In the genomic region with DNA sequence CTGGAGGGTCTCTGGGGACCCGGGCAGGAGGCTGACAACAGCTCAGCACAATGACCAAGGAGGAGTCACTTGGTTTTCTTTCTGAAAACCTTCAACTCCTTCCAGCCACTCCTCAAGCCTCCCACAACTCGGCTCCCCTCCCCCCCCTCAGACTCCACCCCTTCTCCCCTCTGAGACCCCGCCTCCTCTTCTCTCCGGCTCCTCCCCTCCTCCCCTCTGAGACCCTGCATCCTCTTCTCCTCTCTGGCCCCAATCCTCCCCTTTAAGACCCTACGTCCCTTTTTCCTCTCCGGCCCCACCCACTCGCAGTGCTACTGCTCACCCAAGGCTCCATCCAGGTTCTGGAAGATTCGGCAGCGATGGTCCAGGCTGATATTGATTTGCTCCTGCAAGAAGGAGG, we compare ENCODE assay signal across 15 mouse cellular contexts. TPM values are rescaled to one million over a fixed set of nuclear protein-coding genes. Genes with fewer than 3 reads are reported as not detected.
DNase-seq lines count a peak whose midpoint lies in the region; ATAC-seq and TF ChIP-seq lines count a peak whose summit lies in the region.
"Had no signal": no experiment of that assay in that cellular context is flagged by ENCODE, and none has a peak within 500 bp of the region (broad histone marks: within the 10 kb centered on the region; RNA-seq: fewer than 3 reads in every experiment).

No protein-coding gene starts in this region.

- intact Hi-C loops in left cerebral cortex, postnatal 4 days (cut with DNase I) = no loop called here

- no peaks in the 10 kb centered on the region for H3K36me3 ChIP-seq in forebrain, postnatal 0 days (ENCODE audit: insufficient read depth)
- no peaks in the 10 kb centered on the region for H3K36me3 ChIP-seq in forebrain, embryonic 13.5 days (ENCODE audit: poor library complexity, severe bottlenecking)
- H3K36me3 ChIP-seq in kidney, embryonic 16.5 days (ENCODE audit: insufficient read depth, low read length) = peaks cover 13% of the 10 kb centered on the region; the same call in 1 of the 2 replicates
- peaks cover 30% of the 10 kb centered on the region for H3K36me3 ChIP-seq in liver, embryonic 12.5 days
- H3K36me3 ChIP-seq: hindbrain, embryonic 15.5 days had no signal

- H3K9ac ChIP-seq in forebrain, postnatal 0 days = no peak overlapping the region
- H3K9ac ChIP-seq in forebrain, embryonic 13.5 days = no peak overlapping the region
- H3K9ac ChIP-seq in kidney, embryonic 16.5 days (replicated peaks; ENCODE audit: low read length) = no peak overlapping the region
- no peak overlapping the region for H3K9ac ChIP-seq in liver, embryonic 12.5 days
- H3K9ac ChIP-seq: embryonic facial prominence, embryonic 12.5 days; hindbrain, embryonic 15.5 days had no signal

- no peak for ATAC-seq in forebrain, postnatal 0 days
- no peak for ATAC-seq in forebrain, embryonic 13.5 days
- no peak; the same call in 1 of the 2 replicates for ATAC-seq in kidney, embryonic 16.5 days (ENCODE audit: low FRiP score, low TSS enrichment)
- no peak for ATAC-seq in liver, embryonic 12.5 days

- H3K4me2 ChIP-seq in forebrain, postnatal 0 days (ENCODE audit: low read depth) = no peak overlapping the region
- H3K4me2 ChIP-seq in forebrain, embryonic 13.5 days = no peak overlapping the region
- no peak overlapping the region for H3K4me2 ChIP-seq in kidney, embryonic 16.5 days (replicated peaks; ENCODE audit: low read depth, low read length)
- H3K4me2 ChIP-seq in liver, embryonic 12.5 days = peak overlapping the region; percentile 17; the same call in 1 of the 2 replicates
- H3K4me2 ChIP-seq: embryonic facial prominence, embryonic 12.5 days; hindbrain, embryonic 15.5 days had no signal

- TF ChIP-seq CTCF in forebrain, postnatal 0 days (IDR thresholded peaks at IDR 0.05; ENCODE audit: low read depth) = no peak

- WGBS in forebrain, postnatal 0 days = 14% methylated on average over 9 of the region's 9 CpGs
- 10% methylated on average over 9 of the region's 9 CpGs for WGBS in forebrain, embryonic 13.5 days
- 17% methylated on average over 9 of the region's 9 CpGs for WGBS in kidney, embryonic 16.5 days
- 12% methylated on average over 9 of the region's 9 CpGs for WGBS in liver, embryonic 12.5 days (ENCODE audit: insufficient replicate concordance)

- no peaks in the 10 kb centered on the region for H3K27me3 ChIP-seq in forebrain, postnatal 0 days (ENCODE audit: insufficient read depth, low read length)
- H3K27me3 ChIP-seq in forebrain, embryonic 13.5 days = no peaks in the 10 kb centered on the region
- no peaks in the 10 kb centered on the region for H3K27me3 ChIP-seq in kidney, embryonic 16.5 days (ENCODE audit: insufficient read depth, low read length)
- H3K27me3 ChIP-seq in liver, embryonic 12.5 days (replicated peaks) = no peaks in the 10 kb centered on the region
- H3K27me3 ChIP-seq: embryonic facial prominence, embryonic 12.5 days; hindbrain, embryonic 15.5 days had no signal

- DNase-seq in forebrain, postnatal 0 days = no peak
- DNase-seq in kidney, postnatal 4 days = peak; percentile 44 to 63
- no peak for DNase-seq in cerebellum, adult 11 months
- no peak for DNase-seq in left cerebral cortex, postnatal 4 days
- DNase-seq: cerebellum, adult 9-10 months; lung, adult 2 months; right cerebral cortex, adult 18-20 months had no signal

- no peaks in the 10 kb centered on the region for H3K9me3 ChIP-seq in forebrain, postnatal 0 days (ENCODE audit: low read length)
- no peaks in the 10 kb centered on the region for H3K9me3 ChIP-seq in forebrain, embryonic 13.5 days (replicated peaks)
- H3K9me3 ChIP-seq in kidney, embryonic 16.5 days (ENCODE audit: low read length) = no peaks in the 10 kb centered on the region
- no peaks in the 10 kb centered on the region for H3K9me3 ChIP-seq in liver, embryonic 12.5 days (replicated peaks)
- H3K9me3 ChIP-seq: embryonic facial prominence, embryonic 12.5 days; hindbrain, embryonic 15.5 days had no signal

- peak overlapping the region; percentile 35 for H3K27ac ChIP-seq in forebrain, postnatal 0 days (ENCODE audit: low read depth, low read length)
- H3K27ac ChIP-seq in forebrain, embryonic 13.5 days = no peak overlapping the region
- no peak overlapping the region for H3K27ac ChIP-seq in kidney, embryonic 16.5 days (ENCODE audit: low read length)
- H3K27ac ChIP-seq in brown adipose tissue, adult 24 weeks (replicated peaks; ENCODE audit: low read depth, low read length) = peak overlapping the region; percentile 61; the same call in 1 of the 2 replicates
- H3K27ac ChIP-seq in liver, embryonic 12.5 days = no peak overlapping the region
- H3K27ac ChIP-seq: embryonic facial prominence, embryonic 12.5 days; hindbrain, embryonic 15.5 days had no signal

- H3K4me3 ChIP-seq in forebrain, postnatal 0 days (ENCODE audit: low read depth, low read length) = peak overlapping the region; percentile 3; the same call in 1 of the 2 replicates
- no peak overlapping the region for H3K4me3 ChIP-seq in forebrain, embryonic 13.5 days
- no peak overlapping the region for H3K4me3 ChIP-seq in kidney, embryonic 16.5 days (ENCODE audit: low read length)
- no peak overlapping the region for H3K4me3 ChIP-seq in brown adipose tissue, adult 24 weeks (ENCODE audit: insufficient read depth, low read depth, low read length)
- H3K4me3 ChIP-seq in liver, embryonic 12.5 days = no peak overlapping the region
- H3K4me3 ChIP-seq: embryonic facial prominence, embryonic 12.5 days; hindbrain, embryonic 15.5 days had no signal

- no peaks in the 10 kb centered on the region for H3K4me1 ChIP-seq in forebrain, postnatal 0 days (ENCODE audit: insufficient read depth)
- no peaks in the 10 kb centered on the region for H3K4me1 ChIP-seq in forebrain, embryonic 13.5 days
- peaks cover 15% of the 10 kb centered on the region for H3K4me1 ChIP-seq in kidney, embryonic 16.5 days (ENCODE audit: insufficient read depth, low read length)
- H3K4me1 ChIP-seq in brown adipose tissue, adult 24 weeks (ENCODE audit: control insufficient read depth, insufficient read depth, insufficient read length, low read length) = peaks cover 3% of the 10 kb centered on the region
- peaks cover 10% of the 10 kb centered on the region for H3K4me1 ChIP-seq in liver, embryonic 12.5 days
- H3K4me1 ChIP-seq: hindbrain, embryonic 15.5 days had no signal

RNA-seq across cellular contexts. Expression of gene Plod1, which starts 8.4 kb away (rescaled TPM):
- 13.5 and 18.8 TPM in 2 replicates for total RNA-seq in forebrain, postnatal 0 days (2014; rRNA removed)
- polyA plus RNA-seq in forebrain, postnatal 0 days (2015; fragmentation: Nextera tagmentation; extraction: Ambion mirVana) = 17.3 and 17.9 TPM in 2 replicates
- 14.0 and 15.0 TPM in 2 replicates for polyA plus RNA-seq in forebrain, embryonic 13.5 days (2015; fragmentation: Nextera tagmentation; extraction: Ambion mirVana)
- 58.6 and 61.5 TPM in 2 replicates for polyA plus RNA-seq in kidney, embryonic 16.5 days (2015; fragmentation: Nextera tagmentation; extraction: Ambion mirVana)
- polyA plus RNA-seq in brown adipose tissue, adult 24 weeks (2012; ENCODE audit: insufficient read depth, insufficient read length, missing spikeins) = 24.8 and 28.6 TPM in 2 replicates
- 26.4 TPM in 2 replicates for polyA plus RNA-seq in liver, embryonic 12.5 days (2016; fragmentation: Nextera tagmentation; extraction: Ambion mirVana)
- total RNA-seq in left cerebral cortex, postnatal 4 days (2021) = 10 to 100 TPM; 15.2 to 16.0 TPM

RNA-seq across cellular contexts. Expression of gene 2510039O18Rik, which starts 12.6 kb away (rescaled TPM):
- total RNA-seq in forebrain, postnatal 0 days (2014; rRNA removed) = 43.4 and 57.7 TPM in 2 replicates
- 12.0 and 12.8 TPM in 2 replicates for polyA plus RNA-seq in forebrain, postnatal 0 days (2015; fragmentation: Nextera tagmentation; extraction: Ambion mirVana)
- polyA plus RNA-seq in forebrain, embryonic 13.5 days (2015; fragmentation: Nextera tagmentation; extraction: Ambion mirVana) = 9.0 and 10.2 TPM in 2 replicates
- 10.4 and 13.9 TPM in 2 replicates for polyA plus RNA-seq in kidney, embryonic 16.5 days (2015; fragmentation: Nextera tagmentation; extraction: Ambion mirVana)
- polyA plus RNA-seq in brown adipose tissue, adult 24 weeks (2012; ENCODE audit: insufficient read depth, insufficient read length, missing spikeins) = 18.7 and 19.7 TPM in 2 replicates
- polyA plus RNA-seq in liver, embryonic 12.5 days (2016; fragmentation: Nextera tagmentation; extraction: Ambion mirVana) = 19.1 and 21.0 TPM in 2 replicates
- 10 to 100 TPM; 31.0 to 31.7 TPM for total RNA-seq in left cerebral cortex, postnatal 4 days (2021)

RNA-seq across cellular contexts. Expression of gene Mfn2, which starts 23.6 kb away (rescaled TPM):
- 57.8 and 69.9 TPM in 2 replicates for total RNA-seq in forebrain, postnatal 0 days (2014; rRNA removed)
- polyA plus RNA-seq in forebrain, postnatal 0 days (2015; fragmentation: Nextera tagmentation; extraction: Ambion mirVana) = 59.4 and 83.3 TPM in 2 replicates
- polyA plus RNA-seq in forebrain, embryonic 13.5 days (2015; fragmentation: Nextera tagmentation; extraction: Ambion mirVana) = 52.4 and 61.8 TPM in 2 replicates
- polyA plus RNA-seq in kidney, embryonic 16.5 days (2015; fragmentation: Nextera tagmentation; extraction: Ambion mirVana) = 45.4 and 47.1 TPM in 2 replicates
- polyA plus RNA-seq in brown adipose tissue, adult 24 weeks (2012; ENCODE audit: insufficient read depth, insufficient read length, missing spikeins) = 156 and 170 TPM in 2 replicates
- 25.4 and 27.1 TPM in 2 replicates for polyA plus RNA-seq in liver, embryonic 12.5 days (2016; fragmentation: Nextera tagmentation; extraction: Ambion mirVana)
- total RNA-seq in left cerebral cortex, postnatal 4 days (2021) = 100 to 1,000 TPM; 134 to 155 TPM

RNA-seq across cellular contexts. Expression of gene Nppb, which starts 57.5 kb away (rescaled TPM):
- total RNA-seq in forebrain, postnatal 0 days (2014; rRNA removed) = not detected in 2 replicates
- polyA plus RNA-seq in forebrain, postnatal 0 days (2015; fragmentation: Nextera tagmentation; extraction: Ambion mirVana) = 0.21 TPM in 1 of 2 replicates, not detected in the other
- not detected in 2 replicates for polyA plus RNA-seq in forebrain, embryonic 13.5 days (2015; fragmentation: Nextera tagmentation; extraction: Ambion mirVana)
- polyA plus RNA-seq in kidney, embryonic 16.5 days (2015; fragmentation: Nextera tagmentation; extraction: Ambion mirVana) = 0.21 TPM in 1 of 2 replicates, not detected in the other
- not detected in 2 replicates for polyA plus RNA-seq in brown adipose tissue, adult 24 weeks (2012; ENCODE audit: insufficient read depth, insufficient read length, missing spikeins)
- polyA plus RNA-seq in liver, embryonic 12.5 days (2016; fragmentation: Nextera tagmentation; extraction: Ambion mirVana) = not detected in 2 replicates
- not detected for total RNA-seq in left cerebral cortex, postnatal 4 days (2021)
- total RNA-seq: layer of hippocampus, postnatal 10 days; left cerebral cortex, postnatal 25 days had no signal
- polyA plus RNA-seq: embryonic facial prominence, embryonic 12.5 days; lung, adult 2 months had no signal

RNA-seq across cellular contexts. Expression of gene Fv1, which starts 59.4 kb away (rescaled TPM):
- 7.4 and 8.5 TPM in 2 replicates for total RNA-seq in forebrain, postnatal 0 days (2014; rRNA removed)
- polyA plus RNA-seq in forebrain, postnatal 0 days (2015; fragmentation: Nextera tagmentation; extraction: Ambion mirVana) = 2.7 and 4.2 TPM in 2 replicates
- polyA plus RNA-seq in forebrain, embryonic 13.5 days (2015; fragmentation: Nextera tagmentation; extraction: Ambion mirVana) = 14.8 and 15.8 TPM in 2 replicates
- polyA plus RNA-seq in kidney, embryonic 16.5 days (2015; fragmentation: Nextera tagmentation; extraction: Ambion mirVana) = 12.9 and 13.1 TPM in 2 replicates
- polyA plus RNA-seq in brown adipose tissue, adult 24 weeks (2012; ENCODE audit: insufficient read depth, insufficient read length, missing spikeins) = 3.3 and 5.8 TPM in 2 replicates
- polyA plus RNA-seq in liver, embryonic 12.5 days (2016; fragmentation: Nextera tagmentation; extraction: Ambion mirVana) = 3.8 and 4.1 TPM in 2 replicates
- total RNA-seq in left cerebral cortex, postnatal 4 days (2021) = 10 to 100 TPM; 10.4 to 11.3 TPM

Comparison
In these comparisons a context has a peak if more than half of its experiments do, and no peak if none do; other contexts are left out.
1. H3K27ac ChIP-seq: peak in forebrain, postnatal 0 days (single experiment) and brown adipose tissue, adult 24 weeks (single experiment); none in forebrain, embryonic 13.5 days (single experiment), kidney, embryonic 16.5 days (single experiment) and liver, embryonic 12.5 days (single experiment).
2. DNase-seq: peak in kidney, postnatal 4 days (2 of 2); none in forebrain, postnatal 0 days (single experiment), cerebellum, adult 11 months (single experiment) and left cerebral cortex, postnatal 4 days (single experiment).